Mouse (Mus musculus) spleen, adult 12 weeks (tissue): ENCODE measurements around the gene Riiad1.

Experiments used
- DNase-seq: peaks from one replicate; pipeline ENCODE4 v3.0.0; 2022; ENCODE audit warnings: low spot score

The Riiad1 gene

GRCm38 (mm10) chr3:94480291-94480884 is at the start of gene Riiad1:
Gene Riiad1, minus strand, starts transcription at chr3:94480341.
- DNase-seq, result no peak

- no peak for DNase-seq
Observed at GRCm38 (mm10) chr3:94526731-94527130, 46.6 kb upstream of the Riiad1 start.

- no peak for DNase-seq
Observed at GRCm38 (mm10) chr3:94506664-94507063, 26.5 kb upstream of the Riiad1 start.

GRCm38 (mm10) chr3:94502243-94502642 is 22.1 kb upstream of the Riiad1 start:
- DNase-seq, result no peak

- DNase-seq, result no peak
Observed at GRCm38 (mm10) chr3:94497162-94497561, 17.0 kb upstream of the Riiad1 start.

- DNase-seq, result no peak
Observed at GRCm38 (mm10) chr3:94487581-94487980, 7.4 kb upstream of the Riiad1 start.

- no peak for DNase-seq
Observed at GRCm38 (mm10) chr3:94485922-94486321, 5.8 kb upstream of the Riiad1 start.

GRCm38 (mm10) chr3:94483790-94484439 is 3.8 kb upstream of the Riiad1 start:
- no peak for DNase-seq

- no peak for DNase-seq
Observed at GRCm38 (mm10) chr3:94482764-94483385, 2.7 kb upstream of the Riiad1 start.

GRCm38 (mm10) chr3:94481429-94481828 is 1.3 kb upstream of the Riiad1 start:
- DNase-seq, result no peak

GRCm38 (mm10) chr3:94479564-94479963 is 577 bp downstream of the Riiad1 start:
- DNase-seq, result no peak

GRCm38 (mm10) chr3:94478591-94479169 is 1.5 kb downstream of the Riiad1 start:
- no peak for DNase-seq

- DNase-seq, result no peak
Observed at GRCm38 (mm10) chr3:94477981-94478422, 2.1 kb downstream of the Riiad1 start, which contains the start of gene Celf3. Gene Celf3, plus strand, starts transcription at chr3:94478295.

GRCm38 (mm10) chr3:94477444-94477843 is 2.7 kb downstream of the Riiad1 start:
- DNase-seq, result no peak

- no peak for DNase-seq
Observed at GRCm38 (mm10) chr3:94476301-94477035, 3.7 kb downstream of the Riiad1 start.

GRCm38 (mm10) chr3:94473567-94474232 is 6.4 kb downstream of the Riiad1 start:
- no peak for DNase-seq

- no peak for DNase-seq
Observed at GRCm38 (mm10) chr3:94473115-94473505, 7.0 kb downstream of the Riiad1 start.

- DNase-seq, result no peak
Observed at GRCm38 (mm10) chr3:94472447-94473114, 7.6 kb downstream of the Riiad1 start.

GRCm38 (mm10) chr3:94468931-94469330 is 11.2 kb downstream of the Riiad1 start:
- DNase-seq, result no peak

- no peak for DNase-seq
Observed at GRCm38 (mm10) chr3:94465632-94466430, 14.3 kb downstream of the Riiad1 start.
